Mouse (Mus musculus) right cerebral cortex, postnatal 36 days (tissue): ENCODE measurements at regions not wholly inside any gene's neighbourhood (a gene's known extent, or its start where the extent isn't known, plus 50 kb on each side); places are given as distances from the start of the nearest gene placed in this dataset.

Source experiments
- DNase-seq, 2 experiments: peaks; one replicate each; pipeline ENCODE4 v3.0.0; 2022; ENCODE audit warnings: low spot score in 2 of 2, mixed read lengths in 1 of 2

DNA sequence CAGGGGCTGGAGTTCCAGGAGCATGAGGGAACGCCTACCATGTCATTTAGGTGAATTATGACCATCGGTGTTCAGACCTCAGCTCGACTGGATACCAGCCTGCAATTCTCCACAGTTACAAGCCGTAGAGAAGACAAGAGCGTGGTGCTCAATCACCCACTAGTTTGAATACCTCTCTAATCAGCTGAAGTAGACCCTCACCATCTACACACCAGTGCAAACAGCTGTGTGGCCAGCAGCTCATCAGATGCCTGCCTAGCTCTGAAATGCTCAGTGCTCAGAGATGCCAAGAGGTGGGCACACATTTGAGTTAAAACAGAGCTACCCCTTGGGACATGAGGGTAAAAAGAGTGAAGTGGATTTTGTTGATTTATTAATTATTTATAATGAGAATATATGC, 660.2 kb downstream of the Magi1 start:
- DNase-seq, result no peak

- DNase-seq, result no peak
Observed at GRCm38 (mm10) chr6:93616926-93617325, 666.8 kb downstream of the Magi1 start.

- DNase-seq, result no peak
Observed at GRCm38 (mm10) chr6:93600376-93600775, 657.1 kb upstream of the Adamts9 start.

- no peak for DNase-seq
Observed at GRCm38 (mm10) chr6:93599371-93599770, 656.1 kb upstream of the Adamts9 start.

DNA sequence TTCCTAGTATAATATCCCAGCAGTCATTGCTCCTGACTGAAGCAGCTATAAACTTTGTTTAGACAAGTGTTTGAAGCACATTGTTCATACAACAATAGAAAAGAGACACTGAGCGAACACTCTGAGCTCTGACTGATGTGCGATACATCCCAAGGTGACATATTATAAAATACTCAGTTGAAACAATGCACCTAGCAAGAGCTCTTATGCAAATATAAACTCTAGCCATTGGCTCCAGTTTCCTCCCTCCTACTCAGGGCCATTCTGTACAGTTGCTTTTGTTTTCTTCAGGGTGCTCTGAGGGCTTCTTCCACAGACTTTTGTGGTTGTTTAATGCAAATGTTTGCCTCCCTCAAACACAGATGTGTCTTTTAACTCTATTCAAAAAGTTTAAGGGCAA, 646.6 kb upstream of the Adamts9 start:
- no peak for DNase-seq

DNA sequence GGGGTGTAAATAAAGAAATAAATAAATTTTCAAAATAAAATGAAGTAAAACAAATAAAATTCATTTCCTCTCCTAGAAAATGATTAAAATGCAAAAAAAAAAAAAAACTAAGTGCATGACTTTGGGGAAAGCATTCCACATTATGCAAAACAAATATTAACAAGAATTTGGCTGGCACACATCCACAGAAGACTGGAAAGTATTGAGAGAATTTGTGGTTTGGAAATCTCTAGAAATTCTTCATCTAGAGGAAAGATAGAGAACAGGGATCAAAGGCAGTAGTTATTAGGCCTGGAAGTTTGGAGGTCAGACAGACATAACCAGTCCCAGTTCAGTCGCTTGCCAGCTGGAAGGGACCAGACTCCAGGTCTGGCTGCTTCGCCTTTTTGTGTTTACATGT, 643.6 kb upstream of the Adamts9 start:
- DNase-seq, result no peak

DNA sequence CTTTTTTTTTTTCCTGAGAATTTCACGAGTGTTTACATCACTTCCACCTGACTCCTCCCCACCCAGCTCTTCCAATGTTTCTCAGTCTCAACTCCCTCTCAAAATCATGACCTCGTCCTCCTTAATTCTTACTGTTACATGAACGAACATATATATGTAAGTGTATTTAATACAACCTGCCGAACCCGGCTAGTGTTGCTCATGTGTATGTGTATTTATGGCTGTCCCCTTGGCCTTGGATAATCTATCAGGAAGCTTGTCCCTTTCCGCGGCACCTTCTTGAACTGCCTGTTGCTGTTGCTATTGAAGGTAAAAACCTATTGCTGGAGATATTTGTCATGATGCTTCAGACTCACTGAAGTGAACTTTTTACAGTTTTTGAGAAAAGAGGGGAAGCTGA, 637.8 kb upstream of the Adamts9 start:
- DNase-seq, result no peak

DNA sequence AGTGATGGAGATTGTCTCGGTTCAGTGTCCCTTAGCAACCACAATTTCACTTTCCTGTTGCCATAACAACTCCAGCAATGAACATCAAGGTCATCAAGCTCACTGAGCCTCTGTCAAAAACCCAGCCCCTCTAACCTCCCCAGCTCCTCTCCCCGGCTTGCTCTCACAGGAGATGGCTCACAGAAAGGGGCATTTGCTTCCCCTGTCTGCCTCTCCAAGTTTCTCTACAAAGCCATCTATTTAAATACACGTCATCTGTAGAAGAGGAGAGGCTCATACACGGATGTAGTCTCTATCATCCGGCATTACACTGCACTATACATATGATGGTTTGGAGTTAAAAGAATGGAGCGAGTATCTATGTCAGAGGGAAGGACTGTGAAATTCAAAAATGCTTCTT, 637.4 kb upstream of the Adamts9 start:
- no peak for DNase-seq

DNA sequence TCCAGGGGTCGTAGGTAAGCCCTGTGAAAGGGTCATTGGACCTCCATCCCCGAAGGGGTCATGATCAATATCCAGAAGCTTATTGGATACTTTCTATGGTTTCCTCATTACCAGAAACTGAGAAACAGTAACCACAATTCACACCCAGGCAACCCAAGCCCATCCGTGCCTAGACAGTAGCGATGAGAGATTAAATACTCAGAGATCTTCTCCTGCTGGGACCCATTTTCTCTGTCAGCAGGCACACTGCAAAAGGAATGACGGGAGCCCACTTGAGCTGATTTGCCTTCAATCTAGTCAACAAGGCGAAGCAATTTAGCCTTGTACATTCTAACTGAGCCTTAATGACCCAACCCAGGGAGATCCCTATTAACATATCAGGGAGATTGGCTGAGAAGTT, 632.0 kb upstream of the Adamts9 start:
- no peak for DNase-seq

DNA sequence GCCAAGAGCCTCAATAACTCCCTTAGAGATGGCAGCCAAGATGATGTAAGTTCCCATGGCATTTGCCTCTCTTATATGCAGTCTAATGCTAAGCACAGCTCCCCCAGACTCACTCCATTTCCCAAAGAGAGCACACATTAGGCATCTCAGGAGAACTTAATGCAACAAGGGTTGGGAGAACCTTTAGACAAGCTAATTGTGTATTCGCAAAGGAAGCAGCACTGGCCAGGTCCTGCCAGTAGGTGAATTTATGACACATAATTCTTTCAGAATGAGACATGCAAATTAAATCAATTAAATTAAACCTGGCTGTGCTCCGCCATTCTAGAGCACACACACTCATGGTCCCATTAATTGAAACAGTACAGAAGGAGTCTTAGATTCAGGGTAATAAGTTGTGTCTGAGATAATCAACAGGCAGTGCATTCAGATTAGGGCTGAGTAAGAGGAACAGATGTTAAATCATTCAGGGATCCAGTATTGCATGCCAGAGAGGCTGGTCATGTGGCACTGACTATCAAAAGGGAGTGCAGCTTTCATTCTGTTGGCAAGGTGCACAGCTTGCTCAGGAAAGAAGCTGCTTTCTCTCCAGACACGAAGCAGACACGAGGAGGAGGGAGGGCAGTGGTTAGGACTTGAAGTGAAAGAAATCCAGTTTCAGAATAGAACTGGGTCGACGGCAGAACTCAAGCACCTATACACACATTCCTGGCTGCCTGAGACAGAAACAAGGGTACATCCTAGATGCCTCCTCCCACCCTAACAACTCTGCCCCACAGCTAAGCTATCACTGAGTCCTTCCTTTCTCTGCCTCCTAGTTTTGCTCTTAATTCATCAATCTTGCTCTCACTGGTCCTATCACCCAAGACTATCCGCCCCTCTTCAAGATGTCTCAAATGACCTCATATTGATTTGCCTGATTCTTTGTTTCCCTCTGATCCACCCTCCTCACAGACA, 630.7 kb upstream of the Adamts9 start:
- peak; percentile 50 to 68 for DNase-seq

DNA sequence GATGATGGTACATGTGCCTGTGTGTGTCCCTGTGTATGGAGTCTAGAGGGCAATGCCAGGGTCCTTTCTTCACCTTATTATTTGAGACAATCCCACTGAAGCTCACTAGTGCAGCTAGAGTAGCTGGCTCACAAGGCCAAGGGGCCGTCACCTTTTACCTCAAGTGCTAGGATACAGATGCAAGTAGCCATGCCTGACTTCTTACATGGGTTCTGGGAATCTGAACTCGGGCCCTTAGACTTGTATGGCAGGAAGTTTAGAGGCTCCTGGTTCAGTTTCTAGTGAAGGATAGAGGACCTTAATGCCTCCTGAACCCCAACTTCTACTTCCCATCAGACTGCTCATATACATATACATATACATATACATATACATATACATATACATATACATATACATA, 626.6 kb upstream of the Adamts9 start:
- no peak for DNase-seq

- DNase-seq, result no peak
Observed at GRCm38 (mm10) chr6:93569211-93569610, 625.9 kb upstream of the Adamts9 start.

DNA sequence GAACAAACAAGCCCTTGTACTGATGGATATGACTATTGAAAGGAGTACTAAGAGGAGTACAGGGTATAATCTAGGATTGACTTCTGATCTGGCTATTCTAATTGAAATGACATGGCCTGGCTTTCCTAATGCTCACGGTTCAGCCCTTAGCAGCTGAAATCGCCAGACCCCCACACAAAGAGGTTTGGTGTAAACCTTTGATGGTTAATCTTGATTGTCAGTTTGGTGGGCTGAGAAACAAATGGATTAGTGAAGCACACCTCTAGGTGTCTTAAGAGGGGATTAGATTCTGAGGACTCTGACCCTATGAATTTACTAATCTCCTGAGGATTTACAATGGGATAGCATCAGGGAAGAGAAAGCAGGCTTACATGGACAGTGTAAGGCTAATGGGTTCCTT, 623.4 kb upstream of the Adamts9 start:
- DNase-seq, result no peak

GRCm38 (mm10) chr6:93548311-93548710, 605.0 kb upstream of the Adamts9 start:
- DNase-seq, result no peak

DNA sequence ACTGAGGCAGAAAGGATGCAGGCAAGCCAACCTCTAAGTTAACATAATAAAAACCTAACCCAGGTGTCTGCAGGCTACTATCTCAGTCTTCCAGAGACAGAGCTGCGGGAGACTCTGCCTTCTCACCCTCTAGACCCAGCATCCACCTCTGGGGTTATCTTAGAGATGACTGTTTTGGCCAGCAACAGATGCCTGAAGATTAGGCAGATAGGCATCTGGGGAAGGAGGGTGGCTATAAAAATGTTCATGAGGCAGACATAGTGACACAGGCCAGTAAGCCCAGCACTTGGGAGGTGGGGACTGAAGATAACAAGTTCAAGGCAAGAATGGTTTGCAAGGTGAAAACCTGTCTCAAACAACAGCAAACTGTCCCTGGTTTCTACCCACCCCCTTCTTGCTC, 601.0 kb upstream of the Adamts9 start:
- DNase-seq, result no peak

GRCm38 (mm10) chr6:93543354-93544129, 600.2 kb upstream of the Adamts9 start:
- DNase-seq, result no peak

GRCm38 (mm10) chr6:93539583-93539982, 596.3 kb upstream of the Adamts9 start:
- no peak for DNase-seq

DNA sequence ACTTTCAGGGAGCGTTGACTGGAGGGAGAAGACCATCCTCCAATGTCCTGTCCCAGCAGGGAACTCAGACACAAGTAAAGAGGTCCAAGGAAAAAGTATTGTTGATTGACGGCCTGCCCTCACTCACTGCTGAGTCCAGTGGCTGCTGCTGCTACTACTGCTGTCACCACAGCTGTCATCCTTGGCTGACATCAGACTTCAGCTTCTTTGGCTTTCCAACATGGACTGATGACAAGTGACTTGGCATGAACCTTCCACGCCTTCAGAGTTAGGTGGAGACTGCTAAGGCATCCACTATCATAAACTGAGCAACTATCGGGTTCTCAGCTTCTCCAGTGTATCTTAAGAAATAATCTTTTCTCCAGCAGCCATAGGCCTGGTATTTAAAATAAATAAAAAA, 595.9 kb upstream of the Adamts9 start:
- DNase-seq, result no peak

GRCm38 (mm10) chr6:93537971-93538370, 594.7 kb upstream of the Adamts9 start:
- DNase-seq, result no peak

GRCm38 (mm10) chr6:93537126-93537525, 593.8 kb upstream of the Adamts9 start:
- no peak for DNase-seq

- no peak for DNase-seq
Observed at GRCm38 (mm10) chr6:93513818-93514217, 570.5 kb upstream of the Adamts9 start.

- no peak for DNase-seq
Observed at GRCm38 (mm10) chr6:93509857-93510256, 566.6 kb upstream of the Adamts9 start.

GRCm38 (mm10) chr6:93497824-93498223, 554.5 kb upstream of the Adamts9 start:
- no peak for DNase-seq
